Mouse (Mus musculus) kidney, embryonic 16.5 days (tissue): ENCODE results near the gene Tceanc. TPM values are rescaled to one million over a fixed set of nuclear protein-coding genes. Genes with fewer than 3 reads are reported as not detected.
A peak's percentile ranks its signal among the peaks of the same experiment; 100 is the strongest.
"Not testable (repeated sequence)": the region's sequence is repeated elsewhere in the genome, so short reads cannot be mapped to it uniquely, and the experiment has no call there.

ENCODE experiments used
- ATAC-seq: fragments of 200-750 bp; cut with Nextera tagmentation; 2 replicates; pipeline ENCODE4 v1.8.0; 2017; ENCODE audit warnings: moderate TSS enrichment; ENCODE audit not compliant: low FRiP score, low TSS enrichment
- H3K27ac ChIP-seq: fragments of 300-500 bp; sonication (generic); 2 replicates; pipeline ENCODE4 v1.5.1; 2014; ENCODE audit warnings: low read length
- H3K27me3 ChIP-seq: fragments of 300-500 bp; sonication (generic); 2 replicates; pipeline ENCODE4 v1.6.1; 2014; ENCODE audit warnings: low read length, control low read depth, mixed read lengths; ENCODE audit not compliant: insufficient read depth
- H3K36me3 ChIP-seq: fragments of 300-500 bp; sonication (generic); 2 replicates; pipeline ENCODE4 v1.6.1; 2014; ENCODE audit warnings: low read length, control low read depth, mixed read lengths; ENCODE audit not compliant: insufficient read depth
- H3K4me1 ChIP-seq: fragments of 300-500 bp; sonication (generic); 2 replicates; pipeline ENCODE4 v1.6.1; 2014; ENCODE audit warnings: low read length, control low read depth, mixed read lengths; ENCODE audit not compliant: insufficient read depth
- H3K4me2 ChIP-seq: fragments of 300-500 bp; sonication (generic); replicated peaks from 2 replicates; pipeline ENCODE4 v1.6.1; 2014; ENCODE audit warnings: low read depth, low read length
- H3K4me3 ChIP-seq: fragments of 300-500 bp; sonication (generic); 2 replicates; pipeline ENCODE4 v1.5.1; 2014; ENCODE audit warnings: mild to moderate bottlenecking, low read length
- H3K9ac ChIP-seq: fragments of 300-500 bp; sonication (generic); replicated peaks from 2 replicates; pipeline ENCODE4 v1.6.1; 2014; ENCODE audit warnings: low read length
- H3K9me3 ChIP-seq: fragments of 300-500 bp; sonication (generic); 2 replicates; pipeline ENCODE4 v1.6.1; 2016; ENCODE audit warnings: low read length, control low read depth
- WGBS: fragments of 180-500 bp; shearing (Covaris S2); extraction: QIAGEN DNeasy Blood & Tissue Kit; methylation state at CpG from one replicate; pipeline ENCODE4 v1.1.7; 2014; 5-methylcytosine and 5-hydroxymethylcytosine counted together
- polyA plus RNA-seq: library from polyadenylated mRNA; unstranded; fragments of >200 nt; fragmentation: Nextera tagmentation; extraction: Ambion mirVana; gene quantifications from 2 replicates; pipeline ENCODE4 v1.2.1, GENCODE M21; 2015

Tceanc gene
- polyA plus RNA-seq, 1 experiment from 2014 or later = 9.9 TPM

- H3K36me3 ChIP-seq = no peaks in the 10 kb centered on the region
- ATAC-seq = no peak
- H3K27me3 ChIP-seq = peaks cover 4% of the 10 kb centered on the region; the same call in 1 of the 2 replicates
- H3K9me3 ChIP-seq = no peaks in the 10 kb centered on the region
- H3K4me1 ChIP-seq = no peaks in the 10 kb centered on the region
- WGBS = 77% methylated on average over 3 of the region's 3 CpGs
- H3K4me3 ChIP-seq = no peak overlapping the region
- H3K27ac ChIP-seq = no peak overlapping the region
- H3K4me2 ChIP-seq = no peak overlapping the region
- H3K9ac ChIP-seq = no peak overlapping the region
These were observed 9.8 kb upstream of the Tceanc start for GRCm38 (mm10) chrX:166528126-166528525.

DNA sequence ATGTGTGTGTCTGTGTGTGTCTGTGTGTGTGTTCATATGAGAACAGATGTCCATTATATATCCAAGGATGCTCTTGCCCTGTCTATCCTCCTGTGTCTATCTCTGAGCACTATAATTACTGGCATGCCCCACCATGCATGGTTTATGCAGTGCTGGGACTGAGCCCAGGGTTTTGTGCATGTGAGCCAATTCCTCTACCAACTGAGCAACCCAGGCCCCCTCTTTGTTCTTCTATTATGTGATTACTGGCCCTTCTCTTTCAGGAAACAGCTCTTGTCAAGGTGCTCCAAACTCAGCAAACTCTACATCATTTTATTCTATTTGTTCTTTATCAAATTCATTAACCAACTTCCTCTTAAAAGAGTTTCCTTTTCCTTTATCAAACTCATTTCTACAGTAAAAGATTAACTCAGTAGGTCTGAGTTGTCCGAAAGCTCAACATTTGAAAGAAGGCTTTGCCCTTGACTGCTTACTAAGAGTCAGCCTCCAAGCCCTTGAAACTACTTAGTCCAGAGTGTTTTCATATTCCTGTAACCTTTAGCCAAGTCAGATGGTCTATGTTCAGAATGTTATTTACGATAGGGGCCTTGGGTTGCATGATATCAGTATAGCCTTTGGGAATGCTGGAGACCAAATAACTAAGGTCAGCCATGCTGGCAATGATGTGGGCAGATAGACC lies 7.4 kb upstream of the Tceanc start:
- no peak overlapping the region for H3K4me2 ChIP-seq
- H3K4me3 ChIP-seq = no peak overlapping the region
- H3K27me3 ChIP-seq = peaks cover 4% of the 10 kb centered on the region; the same call in 1 of the 2 replicates
- WGBS = 81% methylated on average over 2 of the region's 2 CpGs
- ATAC-seq = no peak
- H3K9me3 ChIP-seq = no peaks in the 10 kb centered on the region
- no peak overlapping the region for H3K9ac ChIP-seq
- H3K27ac ChIP-seq = no peak overlapping the region
- H3K36me3 ChIP-seq = no peaks in the 10 kb centered on the region
- no peaks in the 10 kb centered on the region for H3K4me1 ChIP-seq

DNA sequence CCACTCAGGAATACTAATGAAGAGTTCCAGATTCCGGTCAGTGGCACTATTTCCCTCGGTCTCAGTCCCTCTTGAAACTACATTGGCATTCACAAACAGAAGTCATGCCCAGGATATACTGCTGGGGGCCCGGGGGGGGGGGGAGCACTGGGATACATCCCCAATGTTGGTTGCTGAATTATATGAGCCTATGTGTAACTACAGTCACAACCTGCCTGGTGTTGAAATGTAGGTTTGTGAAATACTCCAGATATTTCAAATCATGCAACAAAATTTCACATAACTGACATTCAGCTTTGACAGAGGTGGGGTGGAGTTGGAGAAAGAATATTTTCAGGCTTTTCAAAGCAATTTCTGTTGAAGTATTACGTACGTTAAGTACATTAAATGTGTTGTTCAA lies 2.4 kb upstream of the Tceanc start:
- no peaks in the 10 kb centered on the region for H3K4me1 ChIP-seq
- no peak overlapping the region for H3K9ac ChIP-seq
- no peak overlapping the region for H3K4me2 ChIP-seq
- 88% methylated on average over 5 of the region's 5 CpGs for WGBS
- no peak for ATAC-seq
- H3K27me3 ChIP-seq = peaks cover 15% of the 10 kb centered on the region; the same call in 1 of the 2 replicates
- no peaks in the 10 kb centered on the region for H3K9me3 ChIP-seq
- H3K36me3 ChIP-seq = no peaks in the 10 kb centered on the region
- H3K4me3 ChIP-seq = no peak overlapping the region
- no peak overlapping the region for H3K27ac ChIP-seq

DNA sequence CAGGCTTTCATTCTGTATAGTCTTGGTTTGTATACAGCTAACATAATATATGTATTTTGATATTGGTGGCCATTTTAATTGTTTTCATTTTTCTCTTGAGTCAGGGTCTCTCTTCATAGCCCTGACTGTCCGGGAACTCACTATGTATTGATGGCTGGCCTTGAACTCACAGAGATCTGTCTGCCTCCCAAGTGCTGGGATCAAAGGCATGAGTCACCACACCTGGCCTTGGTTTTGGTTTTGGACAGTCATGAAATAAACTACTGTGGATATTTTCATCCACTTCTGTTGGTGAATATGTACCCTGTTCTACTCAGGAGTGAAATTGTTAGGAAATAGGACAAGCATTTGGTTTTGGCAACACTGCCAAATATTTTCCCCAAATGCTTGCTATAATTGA lies 1.7 kb downstream of the Tceanc start:
- H3K9ac ChIP-seq = no peak overlapping the region
- 88% methylated on average over 1 of the region's 1 CpGs for WGBS
- no peaks in the 10 kb centered on the region for H3K9me3 ChIP-seq
- H3K36me3 ChIP-seq = no peaks in the 10 kb centered on the region
- no peak overlapping the region for H3K27ac ChIP-seq
- 0 out of 2 replicates have a peak, but pooled peaks cover 3% of the 10 kb centered on the region for H3K4me1 ChIP-seq
- no peak for ATAC-seq
- H3K4me3 ChIP-seq = no peak overlapping the region
- peaks cover 19% of the 10 kb centered on the region; the same call in 1 of the 2 replicates for H3K27me3 ChIP-seq
- H3K4me2 ChIP-seq = no peak overlapping the region

DNA sequence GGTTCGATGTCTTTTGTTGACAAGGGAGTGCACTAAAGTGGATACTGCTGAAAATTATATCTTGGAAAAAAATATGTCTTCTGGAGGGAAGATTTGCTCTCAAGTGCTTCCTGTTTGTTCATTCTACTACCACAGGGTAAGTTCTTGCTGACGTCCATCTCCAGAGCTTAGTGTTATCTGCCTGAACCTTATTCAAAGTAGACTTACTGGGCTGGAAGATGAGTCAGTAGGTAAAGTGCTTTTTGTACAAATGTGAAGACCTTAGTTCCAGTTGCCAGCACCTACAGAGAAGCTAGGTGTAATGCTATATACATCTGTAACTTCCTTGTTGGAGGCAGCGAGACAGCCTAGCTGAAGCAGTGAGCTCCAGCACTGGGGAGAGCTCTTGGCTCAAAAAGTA lies 2.4 kb downstream of the Tceanc start:
- no peaks in the 10 kb centered on the region for H3K9me3 ChIP-seq
- H3K36me3 ChIP-seq = no peaks in the 10 kb centered on the region
- no peak for ATAC-seq
- no peak overlapping the region for H3K27ac ChIP-seq
- 0 out of 2 replicates have a peak, but pooled peaks cover 3% of the 10 kb centered on the region for H3K4me1 ChIP-seq
- H3K27me3 ChIP-seq = peaks cover 19% of the 10 kb centered on the region; the same call in 1 of the 2 replicates
- 89% methylated on average over 3 of the region's 3 CpGs for WGBS
- no peak overlapping the region for H3K4me2 ChIP-seq
- no peak overlapping the region for H3K9ac ChIP-seq
- no peak overlapping the region for H3K4me3 ChIP-seq

DNA sequence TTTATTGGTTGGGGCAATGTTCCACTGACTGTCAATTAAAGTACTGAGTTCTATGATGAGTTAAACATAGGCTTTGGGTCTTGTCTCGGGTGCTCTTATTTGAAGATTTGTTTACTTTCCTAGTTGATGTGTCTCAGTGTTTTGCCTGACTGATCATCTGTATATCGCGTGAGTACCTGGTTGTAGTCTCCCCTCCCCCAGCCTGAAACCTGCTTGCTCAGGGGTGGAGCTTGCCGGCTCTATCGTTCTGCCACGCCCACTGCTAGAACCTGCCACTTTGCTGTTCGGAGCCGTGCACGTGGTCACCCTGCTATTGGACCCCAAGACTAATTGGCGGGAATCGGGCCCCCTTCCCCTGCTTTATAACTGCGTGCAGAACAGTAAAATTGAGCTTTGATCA lies 4.3 kb downstream of the Tceanc start:
- peak overlapping the region; percentile 37 for H3K4me2 ChIP-seq
- 23% methylated on average over 12 of the region's 12 CpGs for WGBS
- not testable (repeated sequence) for H3K4me1 ChIP-seq, H3K4me3 ChIP-seq, H3K27ac ChIP-seq, H3K9ac ChIP-seq, ATAC-seq, H3K9me3 ChIP-seq, H3K36me3 ChIP-seq
- H3K27me3 ChIP-seq = peaks cover 12% of the 10 kb centered on the region; the same call in 1 of the 2 replicates

GRCm38 (mm10) chrX:166512071-166512470 lies 6.3 kb downstream of the Tceanc start:
- H3K4me2 ChIP-seq = no peak overlapping the region
- 91% methylated on average over 4 of the region's 4 CpGs for whole genome bisulfite sequencing
- ATAC-seq = no peak
- H3K27me3 ChIP-seq = peaks cover 10% of the 10 kb centered on the region; the same call in 1 of the 2 replicates
- H3K4me1 ChIP-seq = 0 out of 2 replicates have a peak, but pooled peaks cover 3% of the 10 kb centered on the region
- no peaks in the 10 kb centered on the region for H3K36me3 ChIP-seq
- no peak overlapping the region for H3K27ac ChIP-seq
- H3K4me3 ChIP-seq = no peak overlapping the region
- H3K9me3 ChIP-seq = no peaks in the 10 kb centered on the region
- no peak overlapping the region for H3K9ac ChIP-seq

DNA sequence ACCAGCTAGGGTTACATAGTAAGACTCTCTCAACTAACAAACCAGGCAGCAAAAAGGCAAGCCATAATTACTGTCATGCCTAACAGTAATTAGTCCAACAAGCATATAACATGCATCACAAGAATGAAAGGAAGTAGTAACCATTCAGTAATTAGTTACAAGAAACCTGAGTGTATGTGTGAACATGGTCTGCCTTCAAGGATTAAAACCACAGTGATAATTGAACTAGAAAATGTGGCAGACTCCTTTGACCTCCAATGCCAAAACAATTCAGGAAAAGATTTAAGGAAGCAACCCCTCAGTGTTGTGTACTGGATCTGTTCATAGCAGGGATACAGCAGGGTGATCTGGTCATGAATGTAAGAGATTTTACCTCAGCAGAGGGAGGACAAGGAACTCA lies 7.3 kb downstream of the Tceanc start:
- Histone ChIP-seq H3K4me1 (0 out of 2 replicates have a peak, but pooled peaks cover 3% of the 10 kb centered on the region), H3K4me3 (no peak overlapping the region)
- no peak for ATAC-seq

DNA sequence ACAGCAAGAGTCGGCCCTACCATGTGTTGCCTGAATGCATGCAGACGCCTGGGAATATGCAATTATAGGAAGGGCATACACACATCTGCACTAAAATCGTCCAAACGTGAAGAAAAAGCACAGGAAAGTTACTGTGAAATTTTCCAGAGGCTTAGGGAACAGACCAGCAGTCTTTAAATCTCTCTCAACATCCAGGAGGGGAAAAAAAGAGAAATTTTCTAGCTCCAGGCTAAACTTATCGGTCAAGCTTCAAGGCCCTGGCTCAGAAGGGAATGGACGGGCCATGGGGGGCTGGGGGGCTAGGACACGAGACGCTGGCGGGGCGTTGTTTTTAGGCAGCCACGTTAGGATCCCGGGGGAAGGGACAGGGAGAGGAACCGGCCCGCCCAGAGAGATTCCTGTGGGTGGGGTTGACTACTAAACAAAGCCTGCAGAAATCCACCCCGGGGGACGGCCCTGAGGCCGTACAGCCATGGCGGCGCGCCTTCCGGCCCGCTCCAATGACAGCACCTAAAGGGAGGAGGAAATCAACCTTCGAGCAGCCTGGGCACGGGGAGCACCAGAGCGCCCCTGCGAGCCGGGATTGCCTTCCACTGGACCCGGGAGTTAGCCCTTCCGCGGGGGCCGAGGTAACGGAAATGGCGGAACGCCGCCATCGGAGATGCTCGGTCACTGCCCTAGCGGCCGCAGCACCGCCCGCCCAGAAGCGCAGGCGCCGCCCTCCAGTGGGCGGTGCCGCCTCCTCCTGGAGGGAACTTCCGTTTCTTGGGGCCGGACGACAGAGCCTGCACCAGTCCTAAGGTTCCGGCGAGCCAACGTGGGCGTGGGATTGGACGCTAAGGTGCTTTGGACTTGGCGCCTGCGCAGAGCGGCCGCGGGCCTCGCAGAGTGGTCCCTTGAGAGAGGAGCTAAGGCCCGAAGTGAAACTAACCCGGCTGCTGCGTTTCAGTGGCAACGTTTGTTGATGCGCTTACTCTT lies 8.3 kb downstream of the Tceanc start:
- peak; percentile 99 for ATAC-seq
- H3K4me2 ChIP-seq = peak overlapping the region; percentile 53
- H3K27ac ChIP-seq = peak overlapping the region; percentile 99
- H3K4me3 ChIP-seq = peak overlapping the region; percentile 63
- no peaks in the 10 kb centered on the region for H3K36me3 ChIP-seq
- peaks cover 3% of the 10 kb centered on the region; the same call in 1 of the 2 replicates for H3K27me3 ChIP-seq
- no peaks in the 10 kb centered on the region for H3K9me3 ChIP-seq
- 0 out of 2 replicates have a peak, but pooled peaks cover 3% of the 10 kb centered on the region for H3K4me1 ChIP-seq
- H3K9ac ChIP-seq = peak overlapping the region; percentile 79
- WGBS = 26% methylated on average over 61 of the region's 65 CpGs

More for the DNA sequence above, 7.3 kb downstream of the Tceanc start:
- H3K27me3 ChIP-seq = peaks cover 7% of the 10 kb centered on the region; the same call in 1 of the 2 replicates
- no peak overlapping the region for H3K27ac ChIP-seq
- no peaks in the 10 kb centered on the region for H3K9me3 ChIP-seq
- H3K4me2 ChIP-seq = no peak overlapping the region; the same call in 1 of the 2 replicates
- H3K9ac ChIP-seq = no peak overlapping the region
- H3K36me3 ChIP-seq = no peaks in the 10 kb centered on the region
